Mouse (Mus musculus): Measurements from ENCODE around the gene Agap1.

Gene Agap1

GRCm38 (mm10) chr1:89922883-89923641 is 468.5 kb downstream of the Agap1 start:
- ATAC-seq (ENCODE audit: insufficient number of reproducible peaks, low FRiP score, low TSS enrichment): no peak

GRCm38 (mm10) chr1:89923642-89924020 is 469.0 kb downstream of the Agap1 start:
- ATAC-seq (ENCODE audit: insufficient number of reproducible peaks, low FRiP score, low TSS enrichment): no peak

- ATAC-seq (ENCODE audit: insufficient number of reproducible peaks, low FRiP score, low TSS enrichment): no peak
Observed at GRCm38 (mm10) chr1:89925501-89926190, 471.0 kb downstream of the Agap1 start.

DNA sequence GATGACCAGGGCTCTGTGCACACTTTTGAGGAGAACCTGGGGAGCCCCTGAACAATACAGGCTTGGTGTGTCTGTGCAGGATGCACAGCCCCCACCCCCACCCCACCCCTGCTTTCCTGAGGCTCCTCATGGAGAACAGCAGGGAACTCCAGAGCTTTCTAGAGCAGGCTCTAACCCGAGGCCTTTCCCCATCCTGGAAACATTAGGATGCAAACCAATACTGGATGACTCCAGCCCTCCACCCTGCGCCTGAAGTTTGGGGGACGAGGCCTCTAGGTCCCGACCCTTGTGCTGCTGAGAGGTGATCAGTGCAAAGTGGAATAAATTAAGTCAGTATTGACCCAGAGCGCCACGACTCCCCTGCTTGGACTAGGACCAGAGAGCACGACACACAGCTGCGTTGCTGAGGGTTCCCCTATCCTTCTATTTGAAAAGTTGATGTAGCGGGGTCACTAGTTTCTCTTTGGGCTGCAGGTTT is 472.0 kb downstream of the Agap1 start:
- ATAC-seq (ENCODE audit: insufficient number of reproducible peaks, low FRiP score, low TSS enrichment): no peak

DNA sequence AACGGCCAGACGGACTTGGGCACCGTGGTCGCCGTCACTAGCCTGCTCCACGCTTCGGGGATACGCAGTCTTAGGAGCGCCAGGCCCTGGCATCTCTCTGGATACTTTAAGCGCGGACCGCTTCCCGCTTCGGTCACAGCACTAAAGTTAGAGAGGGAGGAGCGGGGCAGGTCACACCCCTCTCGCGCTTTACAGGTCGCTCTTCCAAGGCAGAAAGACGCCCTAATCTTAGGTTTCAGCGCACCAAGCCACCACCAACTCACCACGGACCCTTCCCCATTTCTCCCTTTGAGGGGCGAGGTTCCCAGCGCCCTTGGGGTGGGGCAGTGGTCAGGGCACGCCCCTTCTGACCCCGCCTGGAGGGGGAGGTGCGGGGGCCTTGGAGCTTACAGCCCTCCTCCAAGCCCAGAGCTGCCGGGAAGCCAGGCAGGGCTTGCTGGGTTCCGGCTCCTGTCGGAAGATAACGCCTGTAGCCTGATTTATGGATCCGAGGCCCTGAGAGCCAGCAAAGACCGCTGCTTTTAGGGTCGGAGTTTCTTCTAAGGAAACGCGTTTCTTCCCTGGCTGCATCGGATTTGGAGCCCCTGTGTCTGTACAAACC is 472.6 kb downstream of the Agap1 start:
- no peak for ATAC-seq (ENCODE audit: insufficient number of reproducible peaks, low FRiP score, low TSS enrichment)

DNA sequence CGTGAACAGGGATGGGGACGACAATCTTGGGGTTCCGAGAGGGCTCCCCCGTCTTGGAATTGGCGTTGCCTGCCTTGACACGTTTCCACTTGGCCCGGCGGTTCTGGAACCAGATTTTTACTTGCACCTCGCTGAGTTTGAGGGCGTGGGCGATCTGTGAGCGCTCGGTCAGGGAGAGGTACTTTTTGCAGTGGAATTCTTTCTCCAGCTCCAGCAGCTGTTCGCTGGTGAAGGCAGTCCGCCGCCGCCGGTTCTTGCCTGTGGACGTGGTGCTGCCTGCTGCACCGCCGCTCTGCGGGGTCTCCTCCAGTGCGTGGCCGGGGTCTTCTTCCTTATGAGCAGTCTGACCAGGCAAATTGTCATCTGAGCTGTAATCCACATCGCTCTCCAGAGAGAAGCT is 474.1 kb downstream of the Agap1 start:
- no peak for ATAC-seq (ENCODE audit: insufficient number of reproducible peaks, low FRiP score, low TSS enrichment)

DNA sequence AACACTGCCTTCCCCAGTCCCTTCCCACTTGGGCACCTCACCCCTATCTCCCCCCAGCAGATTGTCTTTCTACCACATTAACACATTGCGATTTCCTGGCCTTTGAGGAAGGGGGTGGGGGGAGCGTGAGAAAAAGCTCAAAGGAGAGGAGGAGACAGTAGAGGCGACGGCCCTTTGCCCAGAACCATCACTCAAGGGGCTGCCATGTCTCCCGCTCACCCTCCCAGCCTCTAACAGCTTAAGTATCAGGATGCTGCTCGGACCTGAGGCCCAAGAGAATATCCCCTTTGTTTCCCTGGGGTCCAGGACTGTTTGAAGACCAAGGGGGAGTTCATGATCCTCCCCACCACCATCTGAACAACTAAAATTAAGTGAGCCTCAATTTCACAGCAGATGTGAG is 474.6 kb downstream of the Agap1 start:
- ATAC-seq (ENCODE audit: insufficient number of reproducible peaks, low FRiP score, low TSS enrichment): no peak

- ATAC-seq (ENCODE audit: insufficient number of reproducible peaks, low FRiP score, low TSS enrichment): no peak
Observed at GRCm38 (mm10) chr1:89929721-89930505, 475.3 kb downstream of the Agap1 start.

DNA sequence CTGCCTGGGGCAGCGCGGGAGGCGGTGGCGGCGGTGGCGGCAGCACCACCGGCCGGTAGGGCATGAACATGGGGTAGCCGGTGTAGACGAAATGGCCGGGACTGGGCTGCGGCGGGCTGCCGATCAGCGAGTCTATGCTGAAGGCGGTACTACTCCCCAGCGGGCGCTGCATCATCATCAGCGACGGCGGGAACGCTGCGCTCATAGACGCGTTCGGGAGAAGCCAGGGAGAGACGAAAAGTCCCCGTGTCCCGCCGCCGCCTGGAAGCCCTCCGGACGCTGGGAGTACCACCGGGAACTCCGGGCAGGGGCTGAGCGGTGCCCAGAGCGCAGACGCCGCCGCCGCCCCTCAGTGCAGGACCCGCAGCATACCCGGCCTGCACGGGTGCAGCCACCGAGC is 475.9 kb downstream of the Agap1 start:
- no peak for ATAC-seq (ENCODE audit: insufficient number of reproducible peaks, low FRiP score, low TSS enrichment)

GRCm38 (mm10) chr1:89931120-89931519 is 476.5 kb downstream of the Agap1 start, which contains the start of gene Gbx2:
Gene Gbx2, minus strand, starts transcription at chr1:89931179.
- ATAC-seq (ENCODE audit: insufficient number of reproducible peaks, low FRiP score, low TSS enrichment): no peak

GRCm38 (mm10) chr1:89932021-89932423 is 477.4 kb downstream of the Agap1 start:
- ATAC-seq (ENCODE audit: insufficient number of reproducible peaks, low FRiP score, low TSS enrichment): no peak

DNA sequence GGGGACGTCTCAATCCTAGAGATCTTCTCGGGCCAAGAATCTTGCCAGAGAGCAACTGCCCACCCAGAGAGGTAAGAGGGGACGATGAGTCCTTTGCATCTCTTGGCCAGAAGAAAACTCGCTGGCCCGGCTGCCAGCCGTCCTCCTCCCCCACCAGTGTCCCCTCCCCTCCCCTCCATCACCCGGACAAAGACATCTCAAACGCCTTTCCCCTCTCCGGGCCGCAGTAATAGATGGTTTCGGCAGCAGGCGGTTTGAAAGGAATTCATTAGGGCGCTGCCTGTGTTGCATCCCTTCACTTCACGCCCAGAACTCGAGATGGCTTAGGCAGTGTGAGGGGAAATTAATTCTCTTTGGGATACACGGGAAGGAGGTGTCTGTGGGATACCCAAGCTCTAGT is 478.0 kb downstream of the Agap1 start:
- no peak for ATAC-seq (ENCODE audit: insufficient number of reproducible peaks, low FRiP score, low TSS enrichment)

GRCm38 (mm10) chr1:89933028-89933427 is 478.4 kb downstream of the Agap1 start:
- no peak for ATAC-seq (ENCODE audit: insufficient number of reproducible peaks, low FRiP score, low TSS enrichment)

DNA sequence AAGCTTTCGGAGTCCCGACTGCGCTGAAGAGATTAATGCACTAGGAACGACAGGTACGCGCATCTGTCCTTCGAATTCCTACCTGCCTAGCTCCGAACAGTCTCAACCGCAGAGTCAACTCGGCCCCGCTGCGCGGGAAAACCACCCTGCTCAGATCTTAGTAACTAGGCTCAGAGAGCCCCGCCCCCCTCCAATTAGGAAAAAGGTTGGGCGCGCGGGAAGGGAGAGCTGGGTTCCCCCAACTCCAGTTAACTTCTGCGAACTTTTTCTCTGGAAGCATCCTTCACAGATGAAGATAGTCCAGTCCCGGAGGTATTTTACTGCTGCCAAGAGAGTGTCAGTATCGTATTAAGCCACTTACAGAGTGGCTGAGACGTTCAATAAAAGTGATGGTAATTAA is 479.2 kb downstream of the Agap1 start:
- no peak for ATAC-seq (ENCODE audit: insufficient number of reproducible peaks, low FRiP score, low TSS enrichment)

DNA sequence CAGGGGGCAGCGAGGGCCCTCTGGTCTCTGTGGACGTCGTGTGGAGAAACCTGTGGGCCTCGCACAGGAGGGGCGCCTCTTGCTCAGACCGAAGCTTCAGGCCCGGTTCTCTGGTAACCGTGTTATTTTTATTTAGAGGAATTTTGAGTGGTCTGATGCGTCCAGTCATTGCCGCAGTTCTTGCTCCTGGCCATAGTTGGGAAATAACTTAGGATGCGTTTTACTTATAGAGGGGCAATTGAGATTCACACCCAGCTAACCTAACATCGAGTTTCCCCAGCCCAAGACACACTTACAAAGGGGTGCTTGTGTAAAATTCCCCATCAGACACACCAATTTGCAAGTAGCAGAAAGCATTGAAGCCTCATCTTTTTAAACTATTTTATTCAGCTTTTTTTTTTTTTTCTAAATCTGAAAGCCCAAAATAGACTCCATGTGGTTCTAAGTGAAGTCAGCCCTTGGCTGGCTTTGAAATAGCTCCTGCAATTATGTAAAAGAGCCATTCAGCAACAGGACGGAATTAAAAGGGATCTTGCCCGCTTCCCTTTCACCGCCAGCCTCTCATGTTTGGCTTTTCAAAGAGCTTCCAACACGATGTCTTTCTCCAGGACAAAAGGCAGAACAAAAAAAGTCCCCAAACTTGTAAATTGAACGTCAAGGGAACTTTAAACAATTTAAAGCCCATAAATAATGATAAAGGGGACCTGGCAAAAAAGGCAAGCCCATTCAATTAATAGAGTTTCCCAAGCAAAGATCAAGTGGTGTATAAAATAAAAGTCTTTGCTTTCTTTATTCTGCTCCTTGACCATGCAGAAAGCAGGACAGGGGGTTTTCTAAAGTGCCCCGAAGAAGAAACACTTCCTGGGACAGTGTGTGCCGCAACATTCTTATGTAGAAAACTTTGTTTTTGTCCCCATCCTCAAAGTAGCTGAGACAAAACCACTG is 480.0 kb downstream of the Agap1 start:
- ATAC-seq (ENCODE audit: insufficient number of reproducible peaks, low FRiP score, low TSS enrichment): no peak

DNA sequence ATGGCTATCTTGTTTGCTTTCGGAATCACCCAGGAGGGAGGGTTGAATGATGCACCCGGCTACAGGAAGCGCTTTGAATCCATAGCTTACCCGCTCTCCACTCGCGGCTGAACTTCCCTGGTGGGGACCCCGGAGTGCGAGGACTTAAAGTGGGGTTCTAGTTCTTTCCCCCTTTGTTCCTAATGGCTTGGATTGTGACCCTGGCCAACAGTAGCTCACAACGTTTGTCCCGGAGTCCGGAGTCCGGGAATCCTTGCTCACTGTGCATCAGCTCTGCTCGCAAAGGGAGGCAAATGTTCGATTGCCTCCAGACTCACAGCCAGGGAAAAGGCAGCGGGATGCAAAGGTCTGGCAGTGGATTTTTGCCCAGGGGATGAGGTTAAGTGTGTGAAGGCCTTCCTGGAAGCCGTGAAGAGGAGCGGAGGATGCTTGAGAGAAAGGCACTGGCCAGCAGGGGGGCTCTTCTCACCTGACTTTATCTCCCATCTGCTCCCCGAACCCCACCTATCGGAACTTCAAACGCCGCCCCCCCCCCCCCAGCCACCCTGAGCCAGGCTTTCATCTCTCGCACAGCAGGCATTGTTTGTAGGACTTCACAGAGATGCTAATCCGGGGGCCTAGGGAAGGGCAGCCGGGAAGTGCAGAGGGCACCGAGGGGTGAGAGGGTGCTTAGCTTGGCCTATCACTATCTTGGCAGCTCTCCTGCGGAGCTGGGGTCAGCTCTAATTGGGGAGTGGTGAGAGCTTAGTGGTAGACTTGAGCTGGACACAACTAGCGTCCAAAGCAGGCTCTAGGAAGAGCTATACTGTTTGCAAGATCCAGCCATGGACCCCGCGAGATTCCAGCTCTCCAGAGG is 481.1 kb downstream of the Agap1 start:
- ATAC-seq (ENCODE audit: insufficient number of reproducible peaks, low FRiP score, low TSS enrichment): no peak

DNA sequence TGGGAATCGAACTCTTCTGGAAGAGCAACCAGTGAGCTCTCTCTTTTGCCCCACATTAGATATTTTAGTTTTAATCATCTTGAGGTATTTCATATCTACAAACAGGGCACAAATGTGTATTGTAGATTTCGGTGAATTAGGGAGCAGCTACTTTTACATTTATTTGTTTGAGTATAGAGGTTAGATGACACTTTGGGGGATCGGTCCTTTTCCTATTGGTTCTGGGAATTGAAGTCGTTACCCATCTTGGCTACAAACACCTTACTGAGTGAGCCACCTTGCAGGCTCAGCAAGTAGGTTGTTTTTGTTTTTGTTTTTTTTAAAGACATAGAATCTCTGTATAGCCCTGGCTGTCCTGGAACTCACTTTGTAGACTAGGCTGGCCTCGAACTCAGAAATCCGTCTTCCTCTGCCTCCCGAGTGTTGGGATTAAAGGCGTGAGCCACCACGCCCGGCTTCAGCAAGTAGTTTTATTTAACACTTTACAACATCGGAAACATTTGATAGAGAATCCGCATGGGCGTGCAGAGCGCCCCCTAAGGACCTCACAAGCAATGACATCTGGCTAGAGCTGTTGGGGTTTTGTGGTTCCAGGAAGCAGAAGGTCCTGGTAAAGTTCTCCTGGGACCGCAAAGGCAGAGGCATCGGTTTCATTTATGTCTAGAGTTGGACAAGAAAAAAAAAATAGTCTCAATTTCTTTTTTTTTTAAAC is 484.4 kb downstream of the Agap1 start:
- ATAC-seq (ENCODE audit: insufficient number of reproducible peaks, low FRiP score, low TSS enrichment): no peak

DNA sequence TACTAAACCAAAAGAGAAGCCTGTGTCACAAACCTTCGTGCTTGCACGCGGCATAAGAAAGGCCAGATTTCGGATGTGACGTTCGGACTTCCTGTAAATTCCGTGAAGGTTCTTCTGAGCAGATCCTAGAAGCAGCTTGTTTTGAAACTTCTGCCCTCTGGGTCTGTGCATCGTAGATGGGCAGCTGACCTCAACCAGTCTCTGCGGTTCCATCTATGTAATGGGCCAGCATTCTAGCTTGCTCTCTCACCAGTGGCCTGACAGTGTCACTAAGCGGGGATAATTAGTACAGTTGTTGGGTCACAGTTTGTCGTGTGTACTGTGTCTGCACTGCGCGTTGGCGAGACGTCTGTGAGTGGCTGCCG is 485.0 kb downstream of the Agap1 start:
- no peak for ATAC-seq (ENCODE audit: insufficient number of reproducible peaks, low FRiP score, low TSS enrichment)

Data from cerebellum, adult (tissue).